Mouse (Mus musculus) CH12.LX (cell line): Measurements from ENCODE around the gene Frmd4a. TPM values are rescaled to one million over a fixed set of nuclear protein-coding genes. Genes with fewer than 3 reads are reported as not detected.

ENCODE experiments used
- DNase-seq: peaks from one replicate; pipeline ENCODE4 v3.0.0-alpha.2; 2013; ENCODE audit errors: extremely low read depth
- H3K27ac ChIP-seq: 2 replicates; pipeline ENCODE4 v1.5.1; 2012; ENCODE audit warnings: low read depth, mild to moderate bottlenecking, control low read depth, moderate library complexity; ENCODE audit not compliant: insufficient read depth
- H3K27me3 ChIP-seq: replicated peaks from 2 replicates; pipeline ENCODE3; 2012; ENCODE audit warnings: inconsistent platforms
- H3K36me3 ChIP-seq, 2 experiments: replicated peaks in 1 of 2; 2 replicates each; pipeline versions ENCODE3 to v1.6.1; 2012; ENCODE audit warnings: inconsistent platforms in 1 of 2, low read length in 1 of 2, mild to moderate bottlenecking in 1 of 2, mixed read lengths in 1 of 2, moderate library complexity in 1 of 2; ENCODE audit not compliant: control insufficient read depth in 1 of 2, insufficient read depth in 1 of 2
- H3K4me1 ChIP-seq, 2 experiments: 2 replicates each; pipeline ENCODE4 v1.6.1; 2012; ENCODE audit warnings: inconsistent platforms in 1 of 2, moderate library complexity in 1 of 2; ENCODE audit not compliant: insufficient read depth in 2 of 2, control insufficient read depth in 1 of 2
- H3K4me2 ChIP-seq: 2 replicates; pipeline ENCODE4 v1.6.1; 2012; ENCODE audit warnings: low read depth, mild to moderate bottlenecking, control low read depth; ENCODE audit not compliant: poor library complexity, insufficient read depth, severe bottlenecking
- H3K4me3 ChIP-seq, 3 experiments: fragments of 150-350 bp in 1 of 3; sonication (generic) in 1 of 3; replicated peaks in 1 of 3; 2 replicates each; pipeline versions ENCODE3 to v1.5.1; 2011 to 2012; ENCODE audit warnings: low read depth in 2 of 3, low read length in 2 of 3, mild to moderate bottlenecking in 2 of 3, moderate library complexity in 2 of 3, control low read depth in 1 of 3, improper control_type of control experiment in 1 of 3, inconsistent platforms in 1 of 3, mixed read lengths in 1 of 3; ENCODE audit not compliant: poor library complexity in 1 of 3
- H3K79me2 ChIP-seq: replicated peaks from 2 replicates; pipeline ENCODE4 v1.6.1; 2012; ENCODE audit warnings: mild to moderate bottlenecking, moderate library complexity; ENCODE audit not compliant: control insufficient read depth, poor library complexity, insufficient read depth, severe bottlenecking; ENCODE audit errors: extremely low read depth
- H3K9ac ChIP-seq: 2 replicates; pipeline ENCODE4 v1.6.1; 2012; ENCODE audit warnings: low read depth, mild to moderate bottlenecking, control low read depth, moderate library complexity; ENCODE audit not compliant: insufficient read depth
- H3K9me3 ChIP-seq: replicated peaks from 2 replicates; pipeline ENCODE3; 2012; ENCODE audit warnings: low read length, inconsistent platforms, mixed read lengths
- CHD1 ChIP-seq: IDR thresholded peaks from 2 replicates; pipeline ENCODE4 v1.6.1; 2012; ENCODE audit warnings: low read depth, low read length, improper control_type of control experiment, inconsistent platforms
- CHD2 ChIP-seq: IDR thresholded peaks from 2 replicates; pipeline ENCODE4 v1.6.1; 2011; ENCODE audit warnings: low read length, improper control_type of control experiment
- CTCF ChIP-seq, 2 experiments: IDR thresholded peaks in 1 of 2; conservative IDR thresholded peaks in 1 of 2; 2 replicates each; pipeline ENCODE4 v1.5.1; 2011 to 2012; ENCODE audit warnings: low read depth in 2 of 2, low read length in 2 of 2, improper control_type of control experiment in 1 of 2, inconsistent platforms in 1 of 2, mild to moderate bottlenecking in 1 of 2, moderate library complexity in 1 of 2
- E2F4 ChIP-seq: IDR thresholded peaks from 2 replicates; pipeline ENCODE4 v1.6.1; 2011; ENCODE audit warnings: low read depth, low read length, improper control_type of control experiment; ENCODE audit not compliant: insufficient replicate concordance
- ELF1 ChIP-seq: IDR thresholded peaks from 2 replicates; pipeline ENCODE4 v1.6.1; 2014; ENCODE audit warnings: low read depth, mild to moderate bottlenecking, inconsistent platforms, low read length, improper control_type of control experiment
- EP300 ChIP-seq: IDR thresholded peaks from 2 replicates; pipeline ENCODE4 v1.6.1; 2011; ENCODE audit warnings: low read length, improper control_type of control experiment
- GABPA ChIP-seq: IDR thresholded peaks from 2 replicates; pipeline ENCODE4 v1.6.1; 2012; ENCODE audit warnings: low read depth, low read length, improper control_type of control experiment, inconsistent platforms; ENCODE audit not compliant: insufficient replicate concordance
- HCFC1 ChIP-seq: IDR thresholded peaks from 2 replicates; pipeline ENCODE4 v1.6.1; 2012; ENCODE audit warnings: low read depth, mild to moderate bottlenecking, inconsistent platforms, low read length, improper control_type of control experiment
- IRF4 ChIP-seq: IDR thresholded peaks from 2 replicates; pipeline ENCODE4 v1.6.1; 2014; ENCODE audit warnings: low read depth, mild to moderate bottlenecking, inconsistent platforms, low read length, improper control_type of control experiment
- JUND ChIP-seq: conservative IDR thresholded peaks from 2 replicates; pipeline ENCODE4 v1.6.1; 2011; ENCODE audit warnings: low read depth, low read length, improper control_type of control experiment
- KAT2A ChIP-seq: IDR thresholded peaks from 2 replicates; pipeline ENCODE4 v1.6.1; 2012; ENCODE audit warnings: low read length, improper control_type of control experiment, inconsistent platforms; ENCODE audit not compliant: insufficient replicate concordance
- MAX ChIP-seq: IDR thresholded peaks from 2 replicates; pipeline ENCODE4 v1.6.1; 2011; ENCODE audit warnings: low read length, improper control_type of control experiment
- MAZ ChIP-seq: IDR thresholded peaks from 2 replicates; pipeline ENCODE4 v1.6.1; 2012; ENCODE audit warnings: low read depth, mild to moderate bottlenecking, inconsistent platforms, low read length, improper control_type of control experiment, moderate library complexity
- MEF2A ChIP-seq: IDR thresholded peaks from 2 replicates; pipeline ENCODE4 v1.6.1; 2014; ENCODE audit warnings: low read depth, mild to moderate bottlenecking, inconsistent platforms, low read length, improper control_type of control experiment, borderline replicate concordance
- MXI1 ChIP-seq: IDR thresholded peaks from 2 replicates; pipeline ENCODE4 v1.6.1; 2011; ENCODE audit warnings: mild to moderate bottlenecking, low read depth, low read length, improper control_type of control experiment
- MYC ChIP-seq: IDR thresholded peaks from 2 replicates; pipeline ENCODE4 v1.6.1; 2011; ENCODE audit warnings: low read depth, mild to moderate bottlenecking, improper control_type of control experiment, low read length
- NRF1 ChIP-seq: IDR thresholded peaks from 2 replicates; pipeline ENCODE4 v1.6.1; 2014; ENCODE audit warnings: low read depth, mild to moderate bottlenecking, inconsistent platforms, low read length, improper control_type of control experiment, moderate library complexity
- PAX5 ChIP-seq: IDR thresholded peaks from 2 replicates; pipeline ENCODE4 v1.6.1; 2012; ENCODE audit warnings: low read length, inconsistent platforms, mixed read lengths
- POLR2A ChIP-seq: IDR thresholded peaks from 2 replicates; pipeline ENCODE4 v1.6.1; 2011; ENCODE audit warnings: low read depth, mild to moderate bottlenecking, improper control_type of control experiment, low read length
- POLR2AphosphoS2 ChIP-seq: IDR thresholded peaks from 2 replicates; pipeline ENCODE4 v1.6.1; 2011; ENCODE audit warnings: low read depth, low read length, improper control_type of control experiment
- RCOR1 ChIP-seq: conservative IDR thresholded peaks from 2 replicates; pipeline ENCODE4 v1.6.1; 2012; ENCODE audit warnings: low read depth, mild to moderate bottlenecking, inconsistent platforms, low read length, improper control_type of control experiment
- SMC3 ChIP-seq: IDR thresholded peaks from 2 replicates; pipeline ENCODE4 v1.6.1; 2011; ENCODE audit warnings: low read depth, low read length, improper control_type of control experiment
- TCF12 ChIP-seq: IDR thresholded peaks from 2 replicates; pipeline ENCODE4 v1.6.1; 2014; ENCODE audit warnings: low read depth, mild to moderate bottlenecking, inconsistent platforms, low read length, improper control_type of control experiment
- UBTF ChIP-seq: IDR thresholded peaks from 2 replicates; pipeline ENCODE4 v1.6.1; 2012; ENCODE audit warnings: low read depth, mild to moderate bottlenecking, inconsistent platforms, low read length, improper control_type of control experiment, moderate library complexity
- ZNF384 ChIP-seq: IDR thresholded peaks from 2 replicates; pipeline ENCODE4 v1.6.1; 2012; ENCODE audit warnings: low read depth, low read length, improper control_type of control experiment, inconsistent platforms
- dilution Hi-C: fragments of 300-500 bp; cut with MboI; formaldehyde crosslinking; loops from 2 replicates; pipeline ENCODE4 v1.14.3; 2020; ENCODE audit warnings: low sequenced_read_pairs; ENCODE audit not compliant: extremely low pct_unique_long_range_greater_than_20kb, extremely low pct_ligation_motif_present
- in situ Hi-C: fragments of 300-500 bp; cut with MboI; formaldehyde crosslinking; loops from 3 replicates; pipeline ENCODE4 v1.14.3; 2019; ENCODE audit warnings: low sequenced_read_pairs, low pct_ligation_motif_present, low pct_unique_long_range_greater_than_20kb, mixed read lengths
- polyA plus RNA-seq: library from polyadenylated mRNA; unstranded; fragments of >175 nt; gene quantifications from 2 replicates; pipeline ENCODE4 v1.2.1, GENCODE M21; 2012; ENCODE audit warnings: low read depth; ENCODE audit not compliant: insufficient read length
- total RNA-seq, 2 experiments: library from RNA; depleted of rRNA; stranded (reverse); fragments of 300-350 nt in 1 of 2; fragments of >200 nt in 1 of 2; gene quantifications; 2 replicates each; pipeline ENCODE4 v1.2.3; 2012 to 2014

Gene Frmd4a
- total and polyA plus RNA-seq, 3 experiments, result 0.13 to 2.0 (median 0.32) TPM

DNA sequence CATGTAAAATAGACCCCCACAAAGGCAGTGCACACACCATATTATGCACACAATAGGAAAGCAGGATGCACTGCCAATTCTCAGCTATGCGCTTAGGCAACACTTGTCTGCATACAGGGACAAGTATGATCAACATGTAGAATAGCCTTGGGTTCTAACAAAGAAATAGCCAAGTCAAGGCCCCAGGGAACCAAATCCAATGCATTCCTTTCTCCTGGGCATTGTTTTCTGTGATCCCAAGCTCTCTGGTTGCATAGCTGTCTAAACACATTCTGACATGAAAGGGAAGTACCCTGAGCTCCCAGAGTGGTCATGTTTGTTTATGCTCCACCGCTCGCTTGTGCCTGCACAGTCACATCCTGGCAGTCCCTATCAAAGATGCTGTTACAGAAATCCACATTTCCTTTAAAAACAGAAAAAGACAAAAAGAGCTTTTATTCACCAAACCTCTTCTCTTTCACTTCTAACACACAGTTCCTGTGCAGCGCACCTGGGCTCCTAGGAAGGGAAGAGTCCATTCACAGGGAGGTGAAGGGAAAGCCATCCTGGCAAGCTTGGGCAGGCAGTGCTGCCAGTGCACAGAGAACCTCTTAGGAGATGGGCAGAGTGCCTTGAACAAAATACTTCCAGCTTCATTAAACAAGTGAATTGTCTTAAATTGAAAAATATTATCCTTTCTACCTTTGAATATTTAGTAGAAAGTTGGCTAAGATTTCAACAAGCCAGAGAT lies 124.9 kb downstream of the Frmd4a start:
- Histone ChIP-seq H3K27me3 (no peaks in the 10 kb centered on the region), H3K27ac (no peak overlapping the region), H3K4me3 (no peak overlapping the region), H3K9ac (no peak overlapping the region), H3K4me1 (peaks cover 0 to 7% of the 10 kb centered on the region in 2 experiments; a peak in 2 of 4 replicates), H3K9me3 (no peaks in the 10 kb centered on the region), H3K4me2 (no peak overlapping the region), H3K36me3 (no peaks in the 10 kb centered on the region), H3K79me2 (no peaks in the 10 kb centered on the region)
- TF ChIP-seq CHD1 (no peak), EP300 (no peak), RCOR1 (no peak), TCF12 (no peak), E2F4 (no peak), CTCF (conservative IDR thresholded peaks at IDR 0.05 in 1 of 2, IDR thresholded peaks at IDR 0.05 in 1 of 2; ENCODE audit: low read depth in 2 of 2, low read length in 2 of 2) (no peak), CHD2 (no peak), MXI1 (no peak), JUND (no peak), GABPA (no peak), SMC3 (no peak), PAX5 (no peak), IRF4 (no peak), ELF1 (no peak), MAX (no peak), POLR2A (no peak), KAT2A (no peak), ZNF384 (no peak)
- in situ Hi-C loops, result no loop called here
- dilution Hi-C loops, result no loop called here
- DNase-seq, result peak; percentile 2

DNA sequence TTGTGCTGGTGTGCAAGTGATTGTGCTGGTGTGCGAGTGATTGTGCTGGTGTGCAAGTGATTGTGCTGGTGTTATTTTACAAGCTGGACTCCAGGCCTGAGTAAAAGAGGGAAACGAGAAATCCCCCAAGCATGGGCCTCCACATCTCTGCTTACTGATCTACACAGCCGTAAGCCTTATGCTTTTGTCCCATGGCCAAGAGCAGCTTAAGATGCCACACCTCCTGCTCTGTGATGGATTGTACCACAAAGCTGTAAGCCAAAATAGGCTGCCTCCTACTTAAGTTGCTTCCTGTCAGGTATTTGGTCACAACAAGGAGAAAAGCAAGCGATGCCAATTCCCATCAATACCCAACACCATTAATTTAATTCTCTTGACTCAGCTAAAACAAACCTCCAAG lies 126.9 kb downstream of the Frmd4a start:
- in situ Hi-C loops (no loop called here), dilution Hi-C loops (no loop called here)
- Histone ChIP-seq H3K27ac (no peak overlapping the region), H3K4me1 (peaks cover 0 to 7% of the 10 kb centered on the region in 2 experiments; a peak in 2 of 4 replicates), H3K79me2 (no peaks in the 10 kb centered on the region), H3K4me3 (no peak overlapping the region), H3K4me2 (no peak overlapping the region), H3K27me3 (no peaks in the 10 kb centered on the region), H3K9ac (no peak overlapping the region), H3K9me3 (no peaks in the 10 kb centered on the region), H3K36me3 (no peaks in the 10 kb centered on the region)
- TF ChIP-seq KAT2A, result no peak
- TF ChIP-seq GABPA, result no peak
- no peak for TF ChIP-seq MEF2A
- TF ChIP-seq RCOR1, result no peak
- no peak for TF ChIP-seq HCFC1
- no peak for TF ChIP-seq ELF1
- TF ChIP-seq SMC3, result no peak
- TF ChIP-seq NRF1, result no peak
- TF ChIP-seq MAZ, result no peak
- TF ChIP-seq MXI1, result no peak
- TF ChIP-seq ZNF384, result no peak
- no peak for TF ChIP-seq MYC
- no peak for TF ChIP-seq UBTF
- no peak for TF ChIP-seq POLR2AphosphoS2
- TF ChIP-seq CHD1, result no peak
- DNase-seq, result no peak
